Mouse (Mus musculus) liver, embryonic 14.5 days (tissue): ENCODE data around the gene Zbed5.

Experiments used
- CTCF ChIP-seq: IDR thresholded peaks from 2 replicates; pipeline ENCODE4 v1.5.1; 2016; ENCODE audit warnings: antibody characterized with exemption, low read depth, control low read depth
- EP300 ChIP-seq: IDR thresholded peaks from 2 replicates; pipeline ENCODE4 v1.6.1; 2016; ENCODE audit warnings: antibody characterized with exemption, low read depth

GRCm38 (mm10) chr5:129855163-129855562 lies 40.4 kb upstream of the Zbed5 start:
- TF ChIP-seq CTCF: no peak
- no peak for TF ChIP-seq EP300
